Mouse (Mus musculus) embryo, embryonic 11.5 days (tissue): ENCODE measurements around the gene Thada.

Experiments
- DNase-seq: peaks from one replicate; pipeline ENCODE4 v3.0.0-alpha.2; 2012; ENCODE audit warnings: low read depth, low spot score

Thada gene

GRCm38 (mm10) chr17:84477176-84477575, 11.2 kb upstream of the Thada start:
- no peak for DNase-seq

GRCm38 (mm10) chr17:84474312-84474711, 8.3 kb upstream of the Thada start:
- no peak for DNase-seq

- DNase-seq, result no peak
Measured at GRCm38 (mm10) chr17:84435012-84435411, 31.0 kb downstream of the Thada start.

GRCm38 (mm10) chr17:84434233-84434632, 31.8 kb downstream of the Thada start:
- no peak for DNase-seq

GRCm38 (mm10) chr17:84431991-84432390, 34.0 kb downstream of the Thada start:
- no peak for DNase-seq

GRCm38 (mm10) chr17:84424258-84424657, 41.7 kb downstream of the Thada start:
- DNase-seq, result no peak

GRCm38 (mm10) chr17:84422916-84423315, 43.1 kb downstream of the Thada start:
- DNase-seq, result no peak

- DNase-seq, result no peak
Measured at GRCm38 (mm10) chr17:84422001-84422785, 43.8 kb downstream of the Thada start.

- no peak for DNase-seq
Measured at GRCm38 (mm10) chr17:84421042-84421441, 45.0 kb downstream of the Thada start.

GRCm38 (mm10) chr17:84420276-84420639, 45.7 kb downstream of the Thada start:
- DNase-seq, result no peak

- DNase-seq, result no peak
Measured at GRCm38 (mm10) chr17:84419326-84420275, 46.4 kb downstream of the Thada start.

- no peak for DNase-seq
Measured at GRCm38 (mm10) chr17:84415936-84416335, 50.1 kb downstream of the Thada start.

GRCm38 (mm10) chr17:84408731-84409130, 57.3 kb downstream of the Thada start:
- DNase-seq, result no peak

GRCm38 (mm10) chr17:84405616-84406015, 60.4 kb downstream of the Thada start:
- DNase-seq, result no peak

GRCm38 (mm10) chr17:84401796-84402195, 64.2 kb downstream of the Thada start:
- no peak for DNase-seq

GRCm38 (mm10) chr17:84399431-84399830, 66.6 kb downstream of the Thada start:
- no peak for DNase-seq

- no peak for DNase-seq
Measured at GRCm38 (mm10) chr17:84390026-84390425, 76.0 kb downstream of the Thada start.

- no peak for DNase-seq
Measured at GRCm38 (mm10) chr17:84386176-84386575, 79.8 kb downstream of the Thada start.

- no peak for DNase-seq
Measured at GRCm38 (mm10) chr17:84385696-84386095, 80.3 kb downstream of the Thada start.

GRCm38 (mm10) chr17:84384661-84385060, 81.3 kb downstream of the Thada start:
- no peak for DNase-seq

GRCm38 (mm10) chr17:84380340-84380739, 85.7 kb downstream of the Thada start:
- DNase-seq, result no peak

GRCm38 (mm10) chr17:84376882-84377281, 89.1 kb downstream of the Thada start:
- DNase-seq, result no peak
